Mouse (Mus musculus) limb, embryonic 12.5 days (tissue): ENCODE measurements around the gene Adgrg3. TPM values are rescaled to one million over a fixed set of nuclear protein-coding genes. Genes with fewer than 3 reads are reported as not detected.
A peak's percentile ranks its signal among the peaks of the same experiment; 100 is the strongest.

Source experiments
- ATAC-seq: fragments of 200-750 bp; cut with Nextera tagmentation; 2 replicates; pipeline ENCODE4 v1.8.0; 2017; ENCODE audit warnings: low read depth, moderate TSS enrichment; ENCODE audit not compliant: insufficient number of reproducible peaks, insufficient read depth, low FRiP score, low TSS enrichment
- H3K27ac ChIP-seq: fragments of 300-500 bp; sonication (generic); 2 replicates; pipeline ENCODE4 v1.5.1; 2016; ENCODE audit warnings: mild to moderate bottlenecking, moderate library complexity
- H3K27me3 ChIP-seq: fragments of 300-500 bp; sonication (generic); 2 replicates; pipeline ENCODE4 v1.6.1; 2016; ENCODE audit warnings: mild to moderate bottlenecking, moderate library complexity
- H3K36me3 ChIP-seq: fragments of 300-500 bp; sonication (generic); 2 replicates; pipeline ENCODE4 v1.6.1; 2016; ENCODE audit warnings: mild to moderate bottlenecking, moderate library complexity
- H3K4me1 ChIP-seq: fragments of 300-500 bp; sonication (generic); replicated peaks from 2 replicates; pipeline ENCODE4 v1.6.1; 2016
- H3K4me2 ChIP-seq: fragments of 300-500 bp; sonication (generic); 2 replicates; pipeline ENCODE4 v1.6.1; 2016; ENCODE audit warnings: mild to moderate bottlenecking, moderate library complexity
- H3K4me3 ChIP-seq: fragments of 300-500 bp; sonication (generic); replicated peaks from 2 replicates; pipeline ENCODE4 v1.5.1; 2016; ENCODE audit warnings: mild to moderate bottlenecking
- H3K9ac ChIP-seq: fragments of 300-500 bp; sonication (generic); replicated peaks from 2 replicates; pipeline ENCODE4 v1.6.1; 2016; ENCODE audit warnings: mild to moderate bottlenecking, moderate library complexity
- H3K9me3 ChIP-seq: fragments of 300-500 bp; sonication (generic); 2 replicates; pipeline ENCODE4 v1.6.1; 2016; ENCODE audit warnings: mild to moderate bottlenecking, moderate library complexity
- WGBS: fragments of 180-500 bp; shearing (Covaris S2); methylation state at CpG from one replicate; pipeline ENCODE4 v1.1.7; 2016; 5-methylcytosine and 5-hydroxymethylcytosine counted together
- polyA plus RNA-seq: library from polyadenylated mRNA; unstranded; fragments of >200 nt; fragmentation: Nextera tagmentation; extraction: Ambion mirVana; gene quantifications from 2 replicates; pipeline ENCODE4 v1.2.1, GENCODE M21; 2016

Gene Adgrg3
- polyA plus RNA-seq, 1 experiment from 2014 or later, result 2.2 TPM

GRCm38 (mm10) chr8:94994006-94994405 lies 23.5 kb upstream of the Adgrg3 start:
- H3K4me3 ChIP-seq, result 0 out of 2 replicates have a peak overlapping the region, but pooled peaks have one; percentile 4
- peaks cover 14% of the 10 kb centered on the region for H3K27me3 ChIP-seq
- 0 out of 2 replicates have a peak overlapping the region, but pooled peaks have one; percentile 34 for H3K9ac ChIP-seq
- peak overlapping the region; percentile 47 for H3K4me2 ChIP-seq
- no peaks in the 10 kb centered on the region for H3K9me3 ChIP-seq
- peaks cover 43% of the 10 kb centered on the region for H3K4me1 ChIP-seq
- H3K36me3 ChIP-seq, result no peaks in the 10 kb centered on the region
- WGBS, result under 1% methylated on average over 14 of the region's 14 CpGs
- 0 out of 2 replicates have a peak overlapping the region, but pooled peaks have one; percentile 9 for H3K27ac ChIP-seq
- peak; percentile 43 for ATAC-seq

DNA sequence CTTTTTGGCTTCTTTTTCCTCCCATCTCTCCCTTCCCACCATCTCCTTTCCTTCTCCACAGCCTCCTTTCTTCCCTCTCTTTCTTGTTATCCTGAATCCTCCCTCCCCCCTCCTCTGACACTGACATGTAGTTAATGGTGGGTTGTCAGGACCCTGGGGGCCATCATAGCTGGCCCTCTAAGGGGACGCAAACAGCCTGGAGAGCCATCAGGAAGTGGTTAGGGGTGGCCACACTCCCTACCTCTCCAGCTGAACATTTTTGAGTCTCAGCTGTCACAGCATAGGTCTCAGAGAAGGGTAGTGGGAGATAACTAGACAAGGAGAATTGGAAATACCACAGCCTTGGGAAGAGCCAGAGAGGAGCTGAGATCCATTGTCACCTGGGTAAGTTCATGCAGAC lies 23.0 kb upstream of the Adgrg3 start:
- no peak for ATAC-seq
- no peaks in the 10 kb centered on the region for H3K36me3 ChIP-seq
- H3K4me1 ChIP-seq, result peaks cover 44% of the 10 kb centered on the region
- H3K4me2 ChIP-seq, result peak overlapping the region; percentile 47
- 22% methylated on average over 1 of the region's 1 CpGs for WGBS
- H3K9ac ChIP-seq, result no peak overlapping the region
- H3K27ac ChIP-seq, result 0 out of 2 replicates have a peak overlapping the region, but pooled peaks have one; percentile 9
- no peak overlapping the region for H3K4me3 ChIP-seq
- H3K9me3 ChIP-seq, result no peaks in the 10 kb centered on the region
- H3K27me3 ChIP-seq, result peaks cover 14% of the 10 kb centered on the region

DNA sequence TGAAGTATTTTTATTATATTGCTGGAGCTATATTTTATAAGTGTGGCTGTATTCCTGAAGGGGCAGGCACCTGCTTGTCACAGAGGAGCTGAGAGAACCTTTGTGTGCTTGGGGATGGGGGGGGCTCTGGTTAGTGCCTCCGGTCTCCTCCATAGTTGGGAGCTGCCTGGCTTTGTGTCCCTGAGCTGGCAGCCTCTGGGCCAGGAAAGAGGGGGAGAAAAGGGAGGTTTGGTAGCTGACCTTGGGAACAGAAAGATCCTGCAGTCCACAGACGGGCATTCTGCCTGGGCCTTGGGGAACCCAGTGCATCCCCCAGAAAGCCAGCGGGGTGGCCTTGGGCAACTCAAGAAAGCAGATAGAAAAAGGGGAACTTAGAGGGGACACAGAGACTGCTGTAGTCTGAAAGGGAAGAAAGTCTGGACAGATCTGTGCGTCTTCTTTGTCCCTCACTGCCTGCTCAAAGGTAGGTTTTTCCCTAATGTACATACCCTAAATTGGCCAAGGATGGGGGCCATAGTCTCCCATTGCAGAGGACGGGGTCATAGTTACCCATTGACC lies 22.1 kb upstream of the Adgrg3 start:
- Histone ChIP-seq H3K4me3 (no peak overlapping the region), H3K4me2 (no peak overlapping the region), H3K9me3 (no peaks in the 10 kb centered on the region), H3K9ac (no peak overlapping the region), H3K4me1 (peaks cover 50% of the 10 kb centered on the region), H3K27ac (no peak overlapping the region), H3K27me3 (peaks cover 10% of the 10 kb centered on the region), H3K36me3 (no peaks in the 10 kb centered on the region)
- 87% methylated on average over 5 of the region's 5 CpGs for WGBS
- ATAC-seq, result no peak

DNA sequence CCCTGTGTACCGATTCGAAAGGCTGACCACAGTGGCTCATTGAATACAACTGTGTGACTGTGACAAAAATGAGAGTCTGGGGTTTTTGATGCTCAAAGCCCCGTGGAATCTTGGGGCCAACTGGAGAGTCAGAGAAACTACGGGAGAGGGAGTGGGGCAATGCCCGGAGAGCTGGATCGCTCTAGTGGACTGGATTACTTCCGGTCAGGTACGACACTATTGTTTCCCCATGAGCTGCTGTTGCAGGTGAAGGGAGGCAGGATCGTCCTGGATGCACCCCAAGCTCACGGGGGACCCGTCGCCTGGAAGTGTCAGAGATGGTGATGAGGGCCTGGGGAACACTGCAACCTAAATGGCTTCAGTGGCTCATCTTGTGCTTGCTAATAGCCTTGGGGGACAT lies 21.5 kb upstream of the Adgrg3 start:
- Histone ChIP-seq H3K9ac (no peak overlapping the region), H3K36me3 (no peaks in the 10 kb centered on the region), H3K27ac (no peak overlapping the region), H3K4me3 (no peak overlapping the region), H3K4me2 (no peak overlapping the region), H3K4me1 (peaks cover 54% of the 10 kb centered on the region), H3K27me3 (peaks cover 4% of the 10 kb centered on the region), H3K9me3 (no peaks in the 10 kb centered on the region)
- no peak for ATAC-seq
- WGBS, result 80% methylated on average over 12 of the region's 12 CpGs

GRCm38 (mm10) chr8:94996899-94997856 lies 20.3 kb upstream of the Adgrg3 start:
- H3K9ac ChIP-seq, result no peak overlapping the region
- no peak overlapping the region for H3K27ac ChIP-seq
- H3K9me3 ChIP-seq, result no peaks in the 10 kb centered on the region
- H3K36me3 ChIP-seq, result no peaks in the 10 kb centered on the region
- ATAC-seq, result no peak
- H3K4me3 ChIP-seq, result no peak overlapping the region
- H3K4me1 ChIP-seq, result peaks cover 54% of the 10 kb centered on the region
- H3K27me3 ChIP-seq, result no peaks in the 10 kb centered on the region; the same call in none of the 2 replicates
- 61% methylated on average over 6 of the region's 6 CpGs for WGBS
- H3K4me2 ChIP-seq, result no peak overlapping the region

DNA sequence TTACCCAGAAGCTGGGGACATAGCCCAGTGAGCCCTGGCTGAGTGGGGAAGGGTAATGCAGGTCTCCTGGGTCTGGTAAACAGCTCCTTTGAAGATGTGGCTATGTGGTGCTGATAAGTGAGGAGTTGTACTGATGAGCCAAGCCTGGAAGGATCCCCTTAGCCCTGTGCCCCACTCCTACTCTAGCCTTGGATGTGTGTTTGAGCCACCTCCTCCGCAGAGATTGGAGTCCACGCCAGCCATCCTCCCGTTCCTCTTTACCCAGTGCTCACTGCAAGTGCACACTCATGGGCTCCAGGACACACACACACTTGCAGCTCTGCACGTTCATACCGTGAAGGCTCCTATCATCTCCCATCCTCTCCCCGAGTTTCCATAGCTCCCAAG lies 19.6 kb upstream of the Adgrg3 start:
- WGBS, result 74% methylated on average over 6 of the region's 6 CpGs
- no peaks in the 10 kb centered on the region; the same call in none of the 2 replicates for H3K27me3 ChIP-seq
- ATAC-seq, result no peak
- no peaks in the 10 kb centered on the region for H3K9me3 ChIP-seq
- no peak overlapping the region for H3K9ac ChIP-seq
- no peak overlapping the region for H3K27ac ChIP-seq
- no peak overlapping the region for H3K4me2 ChIP-seq
- H3K4me1 ChIP-seq, result peaks cover 54% of the 10 kb centered on the region
- H3K4me3 ChIP-seq, result no peak overlapping the region
- H3K36me3 ChIP-seq, result no peaks in the 10 kb centered on the region

GRCm38 (mm10) chr8:94998431-94998830 lies 19.1 kb upstream of the Adgrg3 start:
- no peak overlapping the region for H3K27ac ChIP-seq
- peaks cover 51% of the 10 kb centered on the region for H3K4me1 ChIP-seq
- WGBS, result 58% methylated on average over 2 of the region's 2 CpGs
- no peak overlapping the region for H3K4me3 ChIP-seq
- no peaks in the 10 kb centered on the region for H3K9me3 ChIP-seq
- no peak overlapping the region for H3K9ac ChIP-seq
- H3K27me3 ChIP-seq, result no peaks in the 10 kb centered on the region; the same call in none of the 2 replicates
- no peak for ATAC-seq
- H3K36me3 ChIP-seq, result no peaks in the 10 kb centered on the region
- no peak overlapping the region for H3K4me2 ChIP-seq

DNA sequence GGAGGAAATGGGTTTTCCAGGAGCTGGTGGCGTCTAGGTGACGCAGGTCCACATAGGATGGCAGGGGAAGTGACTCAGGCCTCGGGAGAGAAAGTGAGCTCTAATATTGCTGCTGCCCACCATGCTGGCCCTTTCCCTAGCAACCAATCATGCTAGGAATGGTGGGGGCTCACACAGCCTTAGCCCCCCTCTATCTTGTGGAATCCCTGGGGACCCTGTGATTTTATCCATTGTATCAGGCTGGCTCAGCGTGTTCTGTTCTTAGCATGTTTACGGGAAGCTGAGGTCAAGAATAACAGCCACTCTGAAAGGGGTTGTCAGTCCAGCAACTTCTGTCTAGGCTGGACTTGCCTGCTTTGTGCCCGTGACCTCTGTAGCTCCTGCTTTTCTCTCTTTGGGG lies 18.5 kb upstream of the Adgrg3 start:
- Histone ChIP-seq H3K9ac (no peak overlapping the region), H3K9me3 (no peaks in the 10 kb centered on the region), H3K4me3 (no peak overlapping the region), H3K4me1 (peaks cover 46% of the 10 kb centered on the region), H3K4me2 (no peak overlapping the region), H3K36me3 (no peaks in the 10 kb centered on the region), H3K27ac (0 out of 2 replicates have a peak overlapping the region, but pooled peaks have one; percentile 17), H3K27me3 (no peaks in the 10 kb centered on the region; the same call in 1 of the 2 replicates)
- WGBS, result 68% methylated on average over 6 of the region's 6 CpGs
- no peak for ATAC-seq

- ATAC-seq, result no peak
- WGBS, result 65% methylated on average over 6 of the region's 6 CpGs
Observed at GRCm38 (mm10) chr8:94999956-95000355, 17.5 kb upstream of the Adgrg3 start.

DNA sequence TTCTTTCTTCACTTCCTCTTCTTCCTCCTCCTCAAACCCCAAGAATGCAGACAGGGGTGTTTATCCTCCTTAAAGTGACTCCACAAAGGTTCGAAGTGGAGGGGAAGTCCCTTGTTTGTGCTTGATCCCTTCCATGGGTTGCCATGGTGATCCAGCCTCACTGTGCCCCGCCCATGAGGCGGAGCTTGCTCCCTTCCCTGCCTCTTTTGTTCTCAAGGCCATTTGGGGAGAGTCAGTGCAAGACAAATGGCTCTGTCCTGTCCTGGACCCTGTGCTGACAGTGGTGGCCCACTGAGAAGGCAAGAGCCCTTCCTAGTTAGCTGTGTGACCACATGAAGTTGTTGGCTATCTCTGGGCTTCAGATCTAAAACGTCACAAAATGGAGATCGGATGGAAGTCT lies 16.8 kb upstream of the Adgrg3 start:
- Histone ChIP-seq H3K27ac (no peak overlapping the region), H3K9me3 (no peaks in the 10 kb centered on the region), H3K36me3 (no peaks in the 10 kb centered on the region), H3K27me3 (no peaks in the 10 kb centered on the region; the same call in 1 of the 2 replicates), H3K4me2 (no peak overlapping the region), H3K9ac (no peak overlapping the region), H3K4me1 (peaks cover 32% of the 10 kb centered on the region), H3K4me3 (no peak overlapping the region)
- no peak for ATAC-seq
- WGBS, result 25% methylated on average over 5 of the region's 5 CpGs

More at GRCm38 (mm10) chr8:94999956-95000355, 17.5 kb upstream of the Adgrg3 start:
- no peak overlapping the region for H3K4me2 ChIP-seq
- H3K4me3 ChIP-seq, result no peak overlapping the region
- H3K9me3 ChIP-seq, result no peaks in the 10 kb centered on the region
- no peaks in the 10 kb centered on the region; the same call in 1 of the 2 replicates for H3K27me3 ChIP-seq
- no peak overlapping the region for H3K27ac ChIP-seq
- peaks cover 37% of the 10 kb centered on the region for H3K4me1 ChIP-seq
- H3K36me3 ChIP-seq, result no peaks in the 10 kb centered on the region
- H3K9ac ChIP-seq, result no peak overlapping the region

GRCm38 (mm10) chr8:95001165-95001564 lies 16.3 kb upstream of the Adgrg3 start:
- Histone ChIP-seq H3K4me2 (no peak overlapping the region), H3K27me3 (no peaks in the 10 kb centered on the region; the same call in 1 of the 2 replicates), H3K9ac (no peak overlapping the region), H3K36me3 (no peaks in the 10 kb centered on the region), H3K9me3 (no peaks in the 10 kb centered on the region), H3K27ac (no peak overlapping the region), H3K4me1 (peaks cover 30% of the 10 kb centered on the region), H3K4me3 (no peak overlapping the region)
- ATAC-seq, result no peak
- 78% methylated on average over 5 of the region's 5 CpGs for WGBS
